Mouse (Mus musculus) erythroblast, embryonic 14.5 days (primary cell): ENCODE data around the gene Abcc2. TPM values are rescaled to one million over a fixed set of nuclear protein-coding genes. Genes with fewer than 3 reads are reported as not detected.

Source experiments
- H3K27me3 ChIP-seq: 2 replicates; pipeline ENCODE4 v1.6.1; 2012; ENCODE audit warnings: inconsistent platforms; ENCODE audit not compliant: control insufficient read depth
- H3K36me3 ChIP-seq: 2 replicates; pipeline ENCODE4 v1.6.1; 2012; ENCODE audit warnings: mild to moderate bottlenecking, inconsistent platforms; ENCODE audit not compliant: control insufficient read depth
- H3K4me1 ChIP-seq: 2 replicates; pipeline ENCODE4 v1.6.1; 2012; ENCODE audit warnings: inconsistent platforms; ENCODE audit not compliant: control insufficient read depth
- H3K4me3 ChIP-seq: replicated peaks from 2 replicates; pipeline ENCODE3; 2012; ENCODE audit warnings: moderate library complexity, mild to moderate bottlenecking, inconsistent platforms
- H3K9me3 ChIP-seq: 2 replicates; pipeline ENCODE4 v1.6.1; 2012; ENCODE audit warnings: low read length, inconsistent platforms, mixed read lengths; ENCODE audit not compliant: control insufficient read depth
- GATA1 ChIP-seq: IDR thresholded peaks from 2 replicates; pipeline ENCODE4 v1.6.1; 2012; ENCODE audit warnings: low read length, inconsistent platforms, mixed read lengths
- TAL1 ChIP-seq: IDR thresholded peaks from 3 replicates; pipeline ENCODE4 v1.6.1; 2012; ENCODE audit warnings: low read length, inconsistent platforms, mixed read lengths
- polyA plus RNA-seq: library from polyadenylated mRNA; stranded (reverse); fragments of >175 nt; gene quantifications from 2 replicates; pipeline ENCODE4 v1.2.3, GENCODE M21; 2012

The Abcc2 gene
- polyA plus RNA-seq, 1 experiment: 0.01 TPM

- Histone ChIP-seq H3K9me3 (peaks cover 2% of the 10 kb centered on the region; the same call in 1 of the 2 replicates), H3K4me3 (no peak overlapping the region), H3K27me3 (peaks cover 23% of the 10 kb centered on the region), H3K36me3 (no peaks in the 10 kb centered on the region), H3K4me1 (no peaks in the 10 kb centered on the region; the same call in 1 of the 2 replicates)
- TF ChIP-seq GATA1 (no peak), TAL1 (no peak)
These were observed 101.0 kb downstream of the Abcc2 start for GRCm38 (mm10) chr19:43882895-43883573.

GRCm38 (mm10) chr19:43884668-43885498 is 102.9 kb downstream of the Abcc2 start:
- Histone ChIP-seq H3K27me3 (peaks cover 7% of the 10 kb centered on the region), H3K9me3 (peaks cover 2% of the 10 kb centered on the region; the same call in 1 of the 2 replicates), H3K4me1 (no peaks in the 10 kb centered on the region; the same call in 1 of the 2 replicates), H3K36me3 (no peaks in the 10 kb centered on the region), H3K4me3 (no peak overlapping the region)
- TF ChIP-seq TAL1 (no peak), GATA1 (no peak)

- Histone ChIP-seq H3K27me3 (no peaks in the 10 kb centered on the region), H3K9me3 (peaks cover 1% of the 10 kb centered on the region; the same call in 1 of the 2 replicates), H3K36me3 (no peaks in the 10 kb centered on the region), H3K4me3 (no peak overlapping the region), H3K4me1 (no peaks in the 10 kb centered on the region; the same call in 1 of the 2 replicates)
- TF ChIP-seq GATA1 (no peak), TAL1 (no peak)
These were observed 104.5 kb downstream of the Abcc2 start for GRCm38 (mm10) chr19:43886371-43887099.

- no peaks in the 10 kb centered on the region for H3K27me3 ChIP-seq
- no peaks in the 10 kb centered on the region for H3K36me3 ChIP-seq
- no peaks in the 10 kb centered on the region for H3K9me3 ChIP-seq
- TF ChIP-seq GATA1: no peak
- no peak for TF ChIP-seq TAL1
- no peak overlapping the region for H3K4me3 ChIP-seq
- H3K4me1 ChIP-seq: no peaks in the 10 kb centered on the region; the same call in 1 of the 2 replicates
These were observed 105.2 kb downstream of the Abcc2 start for GRCm38 (mm10) chr19:43887242-43887641.

- Histone ChIP-seq H3K36me3 (no peaks in the 10 kb centered on the region), H3K4me3 (no peak overlapping the region), H3K27me3 (no peaks in the 10 kb centered on the region), H3K4me1 (no peaks in the 10 kb centered on the region; the same call in 1 of the 2 replicates), H3K9me3 (no peaks in the 10 kb centered on the region)
- TF ChIP-seq TAL1 (no peak), GATA1 (no peak)
These were observed 105.7 kb downstream of the Abcc2 start for GRCm38 (mm10) chr19:43887725-43888124.

Other genes starting within 250 kb of the Abcc2 start
- not detected in 2 replicates for gene Nkx2-3, start 169.9 kb upstream of the Abcc2 start, polyA plus RNA-seq
- gene Slc25a28, start 107.3 kb upstream of the Abcc2 start, polyA plus RNA-seq: 3.1 and 4.6 TPM in 2 replicates
- gene Entpd7, start 92.5 kb upstream of the Abcc2 start, polyA plus RNA-seq: 0.02 and 0.04 TPM in 2 replicates
- gene Cutc, start 29.2 kb upstream of the Abcc2 start, polyA plus RNA-seq: 0.05 and 0.15 TPM in 2 replicates
- gene Cox15, start 29.2 kb upstream of the Abcc2 start, polyA plus RNA-seq: 0.16 and 0.39 TPM in 2 replicates
- gene Dnmbp, start 158.0 kb downstream of the Abcc2 start, polyA plus RNA-seq: 0.02 TPM in 1 of 2 replicates, not detected in the other
- 0.20 and 0.42 TPM in 2 replicates for gene Cpn1, start 204.4 kb downstream of the Abcc2 start, polyA plus RNA-seq
- gene Cyp2c23, start 247.0 kb downstream of the Abcc2 start, polyA plus RNA-seq: 0.06 TPM in 1 of 2 replicates, not detected in the other